Mouse (Mus musculus): ENCODE data around the gene P2rx3. TPM values are rescaled to one million over a fixed set of nuclear protein-coding genes. Genes with fewer than 3 reads are reported as not detected.

P2rx3 gene
- polyA plus RNA-seq, 1 experiment from 2014 or later: 0.76 TPM

DNA sequence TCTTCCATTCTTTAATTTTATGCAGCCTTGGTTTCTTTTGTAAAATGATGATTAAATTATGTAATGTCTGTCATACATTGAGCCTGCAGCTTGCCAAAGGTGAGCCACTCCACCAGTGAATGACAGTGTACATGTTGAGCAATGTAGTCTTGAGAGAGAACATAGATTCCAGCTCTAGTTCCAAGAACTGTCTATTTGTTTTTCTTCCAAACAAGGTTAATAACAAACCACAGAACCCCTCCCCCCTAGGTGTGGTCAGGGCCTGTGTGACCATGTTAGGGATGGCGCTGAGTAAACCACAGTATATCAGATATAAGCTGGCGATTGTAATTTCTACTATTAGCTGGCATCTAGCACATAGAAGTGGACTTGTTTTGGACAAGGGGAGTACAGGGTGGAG lies 40.9 kb downstream of the P2rx3 start:
- H3K27ac ChIP-seq (replicated peaks; ENCODE audit: low read depth, low read length): no peak overlapping the region
- 85% methylated on average over 2 of the region's 2 CpGs for WGBS
- no peak for ATAC-seq (ENCODE audit: insufficient number of reproducible peaks, low FRiP score, low TSS enrichment, low read depth)

DNA sequence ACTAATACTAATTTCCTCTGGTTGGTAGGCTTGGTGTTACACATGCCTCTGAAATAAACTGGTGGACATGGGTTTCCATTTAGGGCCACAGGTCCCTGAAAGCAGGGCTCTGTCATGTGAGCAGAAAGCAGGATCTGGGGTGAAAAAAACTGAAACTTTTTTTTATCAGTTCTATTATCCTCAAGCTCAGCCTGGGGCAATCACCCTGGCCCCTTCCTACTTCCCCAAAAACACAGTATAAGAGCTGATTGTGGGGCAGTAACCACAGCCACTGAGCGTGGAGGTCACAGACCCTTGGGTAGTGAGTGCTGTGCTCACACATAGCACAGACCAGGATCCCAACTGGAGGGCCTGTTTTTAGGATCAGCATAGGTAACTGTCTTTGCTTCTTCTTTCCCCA lies 49.3 kb downstream of the P2rx3 start, which contains the start of gene Prg3:
Gene Prg3, plus strand, starts transcription at position 286 of the 400 bp plus-strand sequence.
- H3K4me2 ChIP-seq (ENCODE audit: low read depth, severe bottlenecking): no peak within 1 kb of the TSS
- ATAC-seq (ENCODE audit: insufficient number of reproducible peaks, low FRiP score, low TSS enrichment, low read depth) (no peak), DNase-seq (ENCODE audit: low spot score) (no peak)
- H3K4me1 ChIP-seq (ENCODE audit: control insufficient read depth, insufficient read depth, low read length): no peaks in the 10 kb centered on the region
- H3K36me3 ChIP-seq (ENCODE audit: control insufficient read depth, insufficient read depth, low read length): no peaks in the 10 kb centered on the region
- WGBS: 63% methylated on average over 1 of the region's 1 CpGs
- H3K9ac ChIP-seq (ENCODE audit: low read length): no peak within 1 kb of the TSS
- no peaks in the 10 kb centered on the region for H3K27me3 ChIP-seq (ENCODE audit: control insufficient read depth, insufficient read depth, low read length)
- no peak within 1 kb of the TSS for H3K4me3 ChIP-seq (ENCODE audit: low read depth, low read length)
- H3K9me3 ChIP-seq (ENCODE audit: control insufficient read depth, low read length): no peaks in the 10 kb centered on the region
- no peak within 1 kb of the TSS for H3K27ac ChIP-seq (replicated peaks; ENCODE audit: low read depth, low read length)

More for the DNA sequence above, 40.9 kb downstream of the P2rx3 start:
- Histone ChIP-seq H3K9ac (ENCODE audit: low read length) (no peak overlapping the region), H3K4me2 (ENCODE audit: low read depth, severe bottlenecking) (no peak overlapping the region), H3K27me3 (ENCODE audit: control insufficient read depth, insufficient read depth, low read length) (no peaks in the 10 kb centered on the region), H3K4me3 (ENCODE audit: low read depth, low read length) (no peak overlapping the region), H3K4me1 (ENCODE audit: control insufficient read depth, insufficient read depth, low read length) (no peaks in the 10 kb centered on the region), H3K9me3 (ENCODE audit: control insufficient read depth, low read length) (no peaks in the 10 kb centered on the region), H3K36me3 (ENCODE audit: control insufficient read depth, insufficient read depth, low read length) (no peaks in the 10 kb centered on the region)
- DNase-seq (ENCODE audit: low spot score): no peak

DNA sequence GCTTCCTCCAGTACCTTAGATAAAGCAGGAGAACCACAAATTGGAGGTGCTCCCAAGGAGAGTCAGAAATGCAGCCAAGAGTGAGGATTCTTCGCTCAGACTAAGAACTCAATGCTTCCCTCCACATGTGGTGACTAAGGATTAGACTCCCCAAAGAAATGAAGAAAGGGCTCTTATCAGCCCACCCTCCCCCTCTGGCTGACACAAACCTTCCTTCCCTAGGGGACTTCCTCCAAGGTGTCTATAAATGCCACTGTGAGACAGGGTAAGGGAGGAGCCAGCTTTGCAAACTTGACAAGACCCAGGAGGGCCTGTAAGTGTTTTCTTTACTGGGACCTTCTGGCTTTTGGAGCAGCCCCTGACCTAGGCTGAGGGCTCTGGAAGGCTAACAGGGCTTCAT lies 57.1 kb downstream of the P2rx3 start, which contains the start of gene Prg2:
Gene Prg2, plus strand, starts transcription at position 274 of the 400 bp plus-strand sequence.
- H3K9ac ChIP-seq (ENCODE audit: low read length): no peak within 1 kb of the TSS
- H3K36me3 ChIP-seq (ENCODE audit: control insufficient read depth, insufficient read depth, low read length): no peaks in the 10 kb centered on the region
- no peak within 1 kb of the TSS for H3K4me2 ChIP-seq (ENCODE audit: low read depth, severe bottlenecking)
- ATAC-seq (ENCODE audit: insufficient number of reproducible peaks, low FRiP score, low TSS enrichment, low read depth) (no peak), DNase-seq (ENCODE audit: low spot score) (no peak)
- no peak within 1 kb of the TSS for H3K4me3 ChIP-seq (ENCODE audit: low read depth, low read length)
- WGBS: 64% methylated on average over 1 of the region's 1 CpGs
- no peaks in the 10 kb centered on the region for H3K9me3 ChIP-seq (ENCODE audit: control insufficient read depth, low read length)
- H3K4me1 ChIP-seq (ENCODE audit: control insufficient read depth, insufficient read depth, low read length): no peaks in the 10 kb centered on the region
- H3K27me3 ChIP-seq (ENCODE audit: control insufficient read depth, insufficient read depth, low read length): no peaks in the 10 kb centered on the region
- no peak within 1 kb of the TSS for H3K27ac ChIP-seq (replicated peaks; ENCODE audit: low read depth, low read length)

DNA sequence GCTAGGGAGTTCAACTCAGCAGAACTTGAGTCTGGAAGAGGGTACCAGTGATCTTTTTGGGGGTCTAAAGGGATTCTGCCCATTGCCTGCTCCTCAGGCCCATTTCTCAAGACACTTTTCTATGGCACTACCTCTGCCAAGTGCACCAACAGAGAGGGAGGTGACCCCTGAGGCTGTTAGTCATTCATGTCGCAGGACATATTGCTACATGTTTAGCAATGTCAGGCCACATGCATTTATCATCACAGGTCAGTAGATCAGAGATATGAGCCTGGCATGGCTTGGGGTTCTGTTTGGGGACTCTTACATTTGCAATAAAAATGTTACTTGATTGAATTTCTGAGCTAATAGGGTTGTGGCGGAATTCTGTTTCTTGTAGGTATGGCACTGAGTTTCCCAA lies 61.7 kb downstream of the P2rx3 start:
- H3K9ac ChIP-seq (ENCODE audit: low read length): no peak overlapping the region
- no peak overlapping the region for H3K4me2 ChIP-seq (ENCODE audit: low read depth, severe bottlenecking)
- no peak for ATAC-seq (ENCODE audit: insufficient number of reproducible peaks, low FRiP score, low TSS enrichment, low read depth)
- DNase-seq (ENCODE audit: low spot score): no peak
- H3K36me3 ChIP-seq (ENCODE audit: control insufficient read depth, insufficient read depth, low read length): no peaks in the 10 kb centered on the region
- H3K9me3 ChIP-seq (ENCODE audit: control insufficient read depth, low read length): no peaks in the 10 kb centered on the region
- no peak overlapping the region for H3K27ac ChIP-seq (replicated peaks; ENCODE audit: low read depth, low read length)
- 89% methylated on average over 2 of the region's 2 CpGs for WGBS
- no peak overlapping the region for H3K4me3 ChIP-seq (ENCODE audit: low read depth, low read length)
- no peaks in the 10 kb centered on the region for H3K27me3 ChIP-seq (ENCODE audit: control insufficient read depth, insufficient read depth, low read length)
- no peaks in the 10 kb centered on the region for H3K4me1 ChIP-seq (ENCODE audit: control insufficient read depth, insufficient read depth, low read length)

DNA sequence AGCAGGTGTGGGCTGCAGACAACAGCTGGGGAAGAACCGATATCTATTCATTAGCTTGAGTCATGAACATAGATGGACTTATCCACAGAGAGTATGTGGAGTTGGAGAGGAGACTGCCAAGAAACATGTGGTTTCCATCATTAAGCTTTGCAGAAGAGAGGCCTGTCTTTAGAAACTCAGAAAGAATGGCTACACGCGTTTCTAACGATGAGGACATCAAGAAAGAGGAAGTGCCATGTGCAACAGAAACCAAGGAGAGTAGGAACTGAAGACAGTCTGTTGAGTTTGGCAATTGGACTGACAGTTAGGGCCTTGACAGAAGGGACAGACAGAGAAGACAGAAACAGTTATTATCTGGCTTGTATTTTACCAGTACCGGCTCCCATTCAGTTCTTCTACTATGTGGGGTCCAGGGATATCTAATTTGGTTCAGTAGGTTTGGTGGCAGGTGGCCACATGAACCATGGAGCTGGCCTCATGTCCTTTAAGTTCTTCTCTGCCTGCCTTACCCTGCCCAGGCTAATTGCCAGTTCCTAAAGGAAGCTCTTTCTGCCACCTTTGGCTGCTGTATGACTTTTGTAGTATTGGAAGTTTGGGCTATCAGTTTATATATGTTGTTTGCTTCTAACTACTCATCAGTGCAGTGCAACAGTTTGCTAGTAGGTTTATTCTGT lies 69.8 kb downstream of the P2rx3 start:
- H3K4me2 ChIP-seq (ENCODE audit: low read depth, severe bottlenecking): no peak overlapping the region
- H3K9ac ChIP-seq (ENCODE audit: low read length): no peak overlapping the region
- H3K9me3 ChIP-seq (ENCODE audit: control insufficient read depth, low read length): no peaks in the 10 kb centered on the region
- ATAC-seq (ENCODE audit: insufficient number of reproducible peaks, low FRiP score, low TSS enrichment, low read depth): no peak
- H3K4me1 ChIP-seq (ENCODE audit: control insufficient read depth, insufficient read depth, low read length): no peaks in the 10 kb centered on the region
- H3K4me3 ChIP-seq (ENCODE audit: low read depth, low read length): no peak overlapping the region
- WGBS: 87% methylated on average over 5 of the region's 5 CpGs
- no peaks in the 10 kb centered on the region for H3K27me3 ChIP-seq (ENCODE audit: control insufficient read depth, insufficient read depth, low read length)
- H3K36me3 ChIP-seq (ENCODE audit: control insufficient read depth, insufficient read depth, low read length): no peaks in the 10 kb centered on the region
- no peak overlapping the region for H3K27ac ChIP-seq (replicated peaks; ENCODE audit: low read depth, low read length)
- DNase-seq (ENCODE audit: low spot score): no peak

DNA sequence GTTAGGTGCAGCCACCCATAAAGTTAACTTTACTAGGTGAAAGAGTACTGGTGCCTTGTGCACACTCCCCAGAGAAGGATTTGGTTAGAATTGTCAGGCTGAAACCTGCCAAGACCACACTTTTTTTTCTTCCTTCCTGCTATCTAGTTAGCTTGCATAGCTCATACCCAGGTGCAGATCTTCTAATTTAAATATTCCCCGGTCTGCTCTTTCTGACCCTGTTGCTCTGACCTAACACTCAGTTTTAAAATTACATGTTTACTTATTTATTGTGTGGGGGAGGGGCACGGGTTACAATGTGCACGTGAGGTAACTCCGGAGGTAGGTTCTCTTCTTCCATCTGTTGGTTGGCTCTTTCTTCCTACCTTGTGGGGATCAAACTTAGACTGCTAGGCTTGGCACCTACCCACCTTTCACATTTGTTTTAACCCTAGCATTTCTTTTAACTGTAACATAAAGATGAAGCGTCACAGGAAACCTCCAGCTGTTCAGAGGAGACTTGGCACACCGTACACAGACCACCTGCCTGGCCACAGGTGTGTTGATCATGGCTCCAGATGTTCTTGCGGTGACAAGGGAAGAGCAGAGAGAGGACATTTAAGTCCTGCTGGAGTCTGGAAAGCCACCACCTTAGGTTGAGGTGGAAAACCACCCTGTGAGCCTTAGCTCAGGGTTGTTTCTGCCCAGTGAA lies 73.0 kb downstream of the P2rx3 start:
- no peak overlapping the region for H3K4me3 ChIP-seq (ENCODE audit: low read depth, low read length)
- no peak overlapping the region for H3K4me2 ChIP-seq (ENCODE audit: low read depth, severe bottlenecking)
- H3K9me3 ChIP-seq (ENCODE audit: control insufficient read depth, low read length): no peaks in the 10 kb centered on the region
- H3K27ac ChIP-seq (replicated peaks; ENCODE audit: low read depth, low read length): no peak overlapping the region
- H3K27me3 ChIP-seq (ENCODE audit: control insufficient read depth, insufficient read depth, low read length): no peaks in the 10 kb centered on the region
- WGBS: 82% methylated on average over 7 of the region's 7 CpGs
- no peaks in the 10 kb centered on the region for H3K4me1 ChIP-seq (ENCODE audit: control insufficient read depth, insufficient read depth, low read length)
- H3K36me3 ChIP-seq (ENCODE audit: control insufficient read depth, insufficient read depth, low read length): no peaks in the 10 kb centered on the region
- H3K9ac ChIP-seq (ENCODE audit: low read length): no peak overlapping the region
- ATAC-seq (ENCODE audit: insufficient number of reproducible peaks, low FRiP score, low TSS enrichment, low read depth) (no peak), DNase-seq (ENCODE audit: low spot score) (no peak)

DNA sequence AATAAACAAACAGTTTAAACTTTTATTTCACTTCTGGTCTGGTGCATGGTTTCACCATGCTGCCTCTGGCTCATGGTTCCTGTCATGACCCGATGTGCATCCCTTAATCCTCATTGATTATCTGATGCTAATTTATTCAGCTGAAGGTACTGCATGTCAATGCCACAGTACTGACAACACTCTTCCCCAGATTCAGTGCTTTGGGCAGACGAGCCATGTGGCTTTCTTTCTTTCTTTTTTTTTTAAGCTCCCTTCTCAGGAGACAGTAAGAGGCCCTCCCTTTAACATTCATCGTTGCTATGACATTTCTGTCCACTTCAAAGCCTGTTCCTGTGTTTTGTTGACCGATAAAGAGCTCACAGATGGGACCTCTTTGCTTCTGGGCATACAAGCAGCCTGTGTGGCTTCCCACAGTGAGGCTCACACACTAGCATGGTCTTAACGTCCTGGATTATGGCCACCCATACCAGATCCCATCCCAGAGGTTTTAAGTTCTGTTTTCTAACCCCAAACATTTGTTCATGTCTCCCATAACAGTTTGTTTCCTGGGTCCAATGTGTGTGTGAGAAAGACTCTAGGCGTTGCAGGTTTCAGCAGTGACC lies 74.3 kb downstream of the P2rx3 start:
- no peak for ATAC-seq (ENCODE audit: insufficient number of reproducible peaks, low FRiP score, low TSS enrichment, low read depth)
- DNase-seq (ENCODE audit: low spot score): no peak
- H3K4me3 ChIP-seq (ENCODE audit: low read depth, low read length): no peak overlapping the region
- H3K9me3 ChIP-seq (ENCODE audit: control insufficient read depth, low read length): no peaks in the 10 kb centered on the region
- H3K27ac ChIP-seq (replicated peaks; ENCODE audit: low read depth, low read length): no peak overlapping the region
- H3K4me1 ChIP-seq (ENCODE audit: control insufficient read depth, insufficient read depth, low read length): no peaks in the 10 kb centered on the region
- WGBS: 43% methylated on average over 6 of the region's 6 CpGs
- no peaks in the 10 kb centered on the region for H3K36me3 ChIP-seq (ENCODE audit: control insufficient read depth, insufficient read depth, low read length)
- no peaks in the 10 kb centered on the region for H3K27me3 ChIP-seq (ENCODE audit: control insufficient read depth, insufficient read depth, low read length)
- H3K9ac ChIP-seq (ENCODE audit: low read length): no peak overlapping the region
- no peak overlapping the region for H3K4me2 ChIP-seq (ENCODE audit: low read depth, severe bottlenecking)

DNA sequence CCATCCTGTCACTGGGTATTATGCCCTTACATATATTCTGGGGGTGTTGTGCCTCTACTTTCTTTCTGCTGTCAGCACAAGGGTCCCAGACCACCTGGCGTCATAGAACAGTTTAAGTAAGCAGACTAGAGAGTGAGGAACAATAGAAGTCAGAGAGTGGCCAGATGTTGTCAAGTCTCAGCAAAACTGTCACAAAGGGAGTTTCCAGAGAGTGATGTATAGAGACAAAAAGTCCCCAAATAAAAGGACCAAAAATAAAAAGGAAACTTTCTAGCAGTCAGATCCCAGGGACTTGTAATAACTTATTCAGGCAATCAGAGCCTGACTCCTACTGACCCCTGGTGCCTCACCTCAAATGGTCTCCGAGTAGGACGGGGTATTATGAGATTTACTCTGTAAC lies 75.4 kb downstream of the P2rx3 start:
- no peaks in the 10 kb centered on the region for H3K36me3 ChIP-seq (ENCODE audit: control insufficient read depth, insufficient read depth, low read length)
- H3K27me3 ChIP-seq (ENCODE audit: control insufficient read depth, insufficient read depth, low read length): no peaks in the 10 kb centered on the region
- no peak overlapping the region for H3K27ac ChIP-seq (replicated peaks; ENCODE audit: low read depth, low read length)
- no peak overlapping the region for H3K9ac ChIP-seq (ENCODE audit: low read length)
- no peaks in the 10 kb centered on the region for H3K9me3 ChIP-seq (ENCODE audit: control insufficient read depth, low read length)
- H3K4me2 ChIP-seq (ENCODE audit: low read depth, severe bottlenecking): no peak overlapping the region
- WGBS: 81% methylated on average over 3 of the region's 3 CpGs
- DNase-seq (ENCODE audit: low spot score) (no peak), ATAC-seq (ENCODE audit: insufficient number of reproducible peaks, low FRiP score, low TSS enrichment, low read depth) (no peak)
- H3K4me1 ChIP-seq (ENCODE audit: control insufficient read depth, insufficient read depth, low read length): no peaks in the 10 kb centered on the region
- H3K4me3 ChIP-seq (ENCODE audit: low read depth, low read length): no peak overlapping the region
